Mouse (Mus musculus): ENCODE results near the gene Best1. TPM values are rescaled to one million over a fixed set of nuclear protein-coding genes. Genes with fewer than 3 reads are reported as not detected.
A peak's percentile ranks its signal among the peaks of the same experiment; 100 is the strongest.

The Best1 gene
- polyA plus RNA-seq, 1 experiment from 2014 or later, result 1.9 TPM

GRCm38 (mm10) chr19:10019214-10019760 lies 17.9 kb upstream of the Best1 start:
- H3K4me3 ChIP-seq (ENCODE audit: low read depth, low read length), result peak overlapping the region; percentile 55
- no peaks in the 10 kb centered on the region for H3K36me3 ChIP-seq (replicated peaks; ENCODE audit: control insufficient read depth, insufficient read depth, low read depth, low read length)
- 54% methylated on average over 4 of the region's 4 CpGs for WGBS
- H3K4me1 ChIP-seq (ENCODE audit: control insufficient read depth, insufficient read depth, low read length), result peaks cover 10% of the 10 kb centered on the region
- no peak for ATAC-seq (replicated peaks; ENCODE audit: insufficient number of reproducible peaks, low FRiP score, low TSS enrichment, low read depth)
- H3K9me3 ChIP-seq (replicated peaks; ENCODE audit: control insufficient read depth, low read length), result no peaks in the 10 kb centered on the region
- H3K27me3 ChIP-seq (ENCODE audit: control insufficient read depth, insufficient read depth, low read length), result no peaks in the 10 kb centered on the region
- peak overlapping the region; percentile 68 for H3K9ac ChIP-seq (replicated peaks; ENCODE audit: low read length)
- peak overlapping the region; percentile 84 for H3K4me2 ChIP-seq (ENCODE audit: low read depth, low read length)
- no peak overlapping the region for H3K27ac ChIP-seq (replicated peaks; ENCODE audit: low read depth, low read length)
- no peak for DNase-seq (ENCODE audit: low spot score)

DNA sequence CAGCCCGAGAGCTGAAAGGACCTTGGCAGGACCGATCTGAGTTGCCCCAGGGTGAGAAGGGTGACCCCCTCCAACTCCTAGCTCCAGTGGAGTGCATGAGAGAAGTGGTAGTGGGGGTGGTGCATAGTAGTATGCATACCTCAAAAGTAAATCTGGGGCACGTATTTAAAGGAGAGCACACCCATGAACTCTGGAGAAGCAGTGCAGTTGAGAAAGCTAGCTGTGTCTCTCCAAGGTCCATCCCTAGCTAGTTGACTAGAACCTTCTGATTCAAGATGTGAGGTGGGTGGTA lies 17.0 kb upstream of the Best1 start:
- ATAC-seq (replicated peaks; ENCODE audit: insufficient number of reproducible peaks, low FRiP score, low TSS enrichment, low read depth), result no peak
- Histone ChIP-seq H3K36me3 (replicated peaks; ENCODE audit: control insufficient read depth, insufficient read depth, low read depth, low read length) (no peaks in the 10 kb centered on the region), H3K27me3 (ENCODE audit: control insufficient read depth, insufficient read depth, low read length) (no peaks in the 10 kb centered on the region), H3K4me2 (ENCODE audit: low read depth, low read length) (peak overlapping the region; percentile 84), H3K4me1 (ENCODE audit: control insufficient read depth, insufficient read depth, low read length) (peaks cover 10% of the 10 kb centered on the region), H3K9ac (replicated peaks; ENCODE audit: low read length) (peak overlapping the region; percentile 68), H3K4me3 (ENCODE audit: low read depth, low read length) (peak overlapping the region; percentile 55), H3K9me3 (replicated peaks; ENCODE audit: control insufficient read depth, low read length) (no peaks in the 10 kb centered on the region), H3K27ac (replicated peaks; ENCODE audit: low read depth, low read length) (peak overlapping the region; percentile 52; the same call in 1 of the 2 replicates)
- DNase-seq (ENCODE audit: low spot score), result no peak
- WGBS, result 5% methylated on average over 3 of the region's 3 CpGs

DNA sequence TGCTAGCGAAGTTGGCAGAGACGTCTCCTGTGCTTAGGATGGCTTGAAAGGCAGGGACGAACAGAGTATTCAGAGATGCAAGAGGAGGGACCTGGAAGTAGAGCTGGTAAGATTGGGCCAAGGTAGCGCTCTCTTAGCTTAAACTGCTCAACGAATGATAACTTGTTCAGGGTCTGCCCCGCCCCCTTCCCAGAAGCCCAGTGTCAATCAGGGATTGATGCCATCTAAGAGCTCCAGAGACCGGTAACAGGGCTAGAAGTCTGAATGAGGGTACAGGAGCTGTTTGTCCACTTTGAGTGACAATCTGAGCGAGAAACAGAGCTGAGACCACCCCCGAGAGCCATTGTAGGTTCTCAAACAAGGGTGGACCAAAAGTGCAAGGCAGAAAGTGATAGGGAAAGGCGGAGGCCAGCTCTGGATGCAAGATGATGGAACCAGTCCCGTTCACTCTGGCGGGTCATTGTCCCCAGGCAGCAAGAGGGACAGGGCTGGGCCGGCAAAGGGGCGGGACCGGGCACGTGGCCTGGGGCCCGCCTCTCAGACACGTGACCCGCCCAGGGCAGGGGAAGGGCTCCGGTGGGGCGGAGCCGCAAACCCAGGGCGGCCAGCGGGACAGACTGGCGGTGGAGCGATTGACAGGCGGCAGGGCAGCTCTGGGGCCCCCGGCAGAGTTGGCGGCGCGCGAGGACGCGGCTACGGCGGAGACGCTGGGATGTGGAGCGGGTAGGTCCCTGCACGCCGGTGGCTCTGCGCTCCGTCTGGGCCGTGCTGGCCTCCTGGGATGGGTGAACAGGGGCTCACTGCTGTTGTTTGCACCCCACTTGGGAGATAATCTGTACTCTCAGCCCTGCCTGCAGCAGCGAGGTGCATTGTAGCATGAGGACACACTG lies 16.4 kb upstream of the Best1 start:
- ATAC-seq (replicated peaks; ENCODE audit: insufficient number of reproducible peaks, low FRiP score, low TSS enrichment, low read depth) (peak; percentile 86), DNase-seq (ENCODE audit: low spot score) (peak; percentile 91)
- no peaks in the 10 kb centered on the region for H3K36me3 ChIP-seq (replicated peaks; ENCODE audit: control insufficient read depth, insufficient read depth, low read depth, low read length)
- H3K4me1 ChIP-seq (ENCODE audit: control insufficient read depth, insufficient read depth, low read length), result peaks cover 10% of the 10 kb centered on the region
- peak overlapping the region; percentile 68 for H3K9ac ChIP-seq (replicated peaks; ENCODE audit: low read length)
- 4% methylated on average over 44 of the region's 44 CpGs for WGBS
- H3K27me3 ChIP-seq (ENCODE audit: control insufficient read depth, insufficient read depth, low read length), result no peaks in the 10 kb centered on the region
- peak overlapping the region; percentile 55 for H3K4me3 ChIP-seq (ENCODE audit: low read depth, low read length)
- H3K9me3 ChIP-seq (replicated peaks; ENCODE audit: control insufficient read depth, low read length), result no peaks in the 10 kb centered on the region
- peak overlapping the region; percentile 52 for H3K27ac ChIP-seq (replicated peaks; ENCODE audit: low read depth, low read length)
- peak overlapping the region; percentile 84 for H3K4me2 ChIP-seq (ENCODE audit: low read depth, low read length)

- Histone ChIP-seq H3K27ac (replicated peaks; ENCODE audit: low read depth, low read length) (peak overlapping the region; percentile 30; the same call in 1 of the 2 replicates), H3K9me3 (replicated peaks; ENCODE audit: control insufficient read depth, low read length) (no peaks in the 10 kb centered on the region), H3K9ac (replicated peaks; ENCODE audit: low read length) (no peak overlapping the region), H3K36me3 (replicated peaks; ENCODE audit: control insufficient read depth, insufficient read depth, low read depth, low read length) (no peaks in the 10 kb centered on the region), H3K27me3 (ENCODE audit: control insufficient read depth, insufficient read depth, low read length) (no peaks in the 10 kb centered on the region), H3K4me1 (ENCODE audit: control insufficient read depth, insufficient read depth, low read length) (peaks cover 10% of the 10 kb centered on the region), H3K4me2 (ENCODE audit: low read depth, low read length) (no peak overlapping the region), H3K4me3 (ENCODE audit: low read depth, low read length) (no peak overlapping the region)
- DNase-seq (ENCODE audit: low spot score) (no peak), ATAC-seq (replicated peaks; ENCODE audit: insufficient number of reproducible peaks, low FRiP score, low TSS enrichment, low read depth) (no peak)
- WGBS, result 89% methylated on average over 4 of the region's 4 CpGs
These were observed 14.7 kb upstream of the Best1 start for GRCm38 (mm10) chr19:10016151-10016550.

- H3K4me3 ChIP-seq (ENCODE audit: low read depth, low read length), result no peak overlapping the region
- 68% methylated on average over 4 of the region's 4 CpGs for WGBS
These were observed 14.0 kb upstream of the Best1 start for GRCm38 (mm10) chr19:10015442-10015841.

GRCm38 (mm10) chr19:10014824-10015223 lies 13.4 kb upstream of the Best1 start:
- ATAC-seq (replicated peaks; ENCODE audit: insufficient number of reproducible peaks, low FRiP score, low TSS enrichment, low read depth), result no peak
- H3K9ac ChIP-seq (replicated peaks; ENCODE audit: low read length), result no peak overlapping the region
- H3K4me1 ChIP-seq (ENCODE audit: control insufficient read depth, insufficient read depth, low read length), result peaks cover 10% of the 10 kb centered on the region
- H3K27me3 ChIP-seq (ENCODE audit: control insufficient read depth, insufficient read depth, low read length), result no peaks in the 10 kb centered on the region
- no peaks in the 10 kb centered on the region for H3K36me3 ChIP-seq (replicated peaks; ENCODE audit: control insufficient read depth, insufficient read depth, low read depth, low read length)
- no peak for DNase-seq (ENCODE audit: low spot score)
- WGBS, result 71% methylated on average over 13 of the region's 13 CpGs
- H3K4me3 ChIP-seq (ENCODE audit: low read depth, low read length), result no peak overlapping the region
- no peak overlapping the region for H3K4me2 ChIP-seq (ENCODE audit: low read depth, low read length)
- no peak overlapping the region; the same call in 1 of the 2 replicates for H3K27ac ChIP-seq (replicated peaks; ENCODE audit: low read depth, low read length)
- H3K9me3 ChIP-seq (replicated peaks; ENCODE audit: control insufficient read depth, low read length), result no peaks in the 10 kb centered on the region

More at GRCm38 (mm10) chr19:10015442-10015841, 14.0 kb upstream of the Best1 start:
- H3K27me3 ChIP-seq (ENCODE audit: control insufficient read depth, insufficient read depth, low read length), result no peaks in the 10 kb centered on the region
- H3K9ac ChIP-seq (replicated peaks; ENCODE audit: low read length), result no peak overlapping the region
- no peak overlapping the region for H3K4me2 ChIP-seq (ENCODE audit: low read depth, low read length)
- DNase-seq (ENCODE audit: low spot score), result no peak
- H3K36me3 ChIP-seq (replicated peaks; ENCODE audit: control insufficient read depth, insufficient read depth, low read depth, low read length), result no peaks in the 10 kb centered on the region
- no peak for ATAC-seq (replicated peaks; ENCODE audit: insufficient number of reproducible peaks, low FRiP score, low TSS enrichment, low read depth)
- peak overlapping the region; percentile 30; the same call in 1 of the 2 replicates for H3K27ac ChIP-seq (replicated peaks; ENCODE audit: low read depth, low read length)
- H3K4me1 ChIP-seq (ENCODE audit: control insufficient read depth, insufficient read depth, low read length), result peaks cover 10% of the 10 kb centered on the region
- H3K9me3 ChIP-seq (replicated peaks; ENCODE audit: control insufficient read depth, low read length), result no peaks in the 10 kb centered on the region

GRCm38 (mm10) chr19:10013913-10014312 lies 12.5 kb upstream of the Best1 start:
- Histone ChIP-seq H3K27me3 (ENCODE audit: control insufficient read depth, insufficient read depth, low read length) (no peaks in the 10 kb centered on the region), H3K9me3 (replicated peaks; ENCODE audit: control insufficient read depth, low read length) (no peaks in the 10 kb centered on the region), H3K4me2 (ENCODE audit: low read depth, low read length) (no peak overlapping the region), H3K4me3 (ENCODE audit: low read depth, low read length) (no peak overlapping the region), H3K27ac (replicated peaks; ENCODE audit: low read depth, low read length) (peak overlapping the region; percentile 81), H3K4me1 (ENCODE audit: control insufficient read depth, insufficient read depth, low read length) (peaks cover 5% of the 10 kb centered on the region), H3K36me3 (replicated peaks; ENCODE audit: control insufficient read depth, insufficient read depth, low read depth, low read length) (no peaks in the 10 kb centered on the region), H3K9ac (replicated peaks; ENCODE audit: low read length) (no peak overlapping the region)
- WGBS, result 27% methylated on average over 5 of the region's 5 CpGs
- ATAC-seq (replicated peaks; ENCODE audit: insufficient number of reproducible peaks, low FRiP score, low TSS enrichment, low read depth) (peak; percentile 37), DNase-seq (ENCODE audit: low spot score) (peak; percentile 95)

DNA sequence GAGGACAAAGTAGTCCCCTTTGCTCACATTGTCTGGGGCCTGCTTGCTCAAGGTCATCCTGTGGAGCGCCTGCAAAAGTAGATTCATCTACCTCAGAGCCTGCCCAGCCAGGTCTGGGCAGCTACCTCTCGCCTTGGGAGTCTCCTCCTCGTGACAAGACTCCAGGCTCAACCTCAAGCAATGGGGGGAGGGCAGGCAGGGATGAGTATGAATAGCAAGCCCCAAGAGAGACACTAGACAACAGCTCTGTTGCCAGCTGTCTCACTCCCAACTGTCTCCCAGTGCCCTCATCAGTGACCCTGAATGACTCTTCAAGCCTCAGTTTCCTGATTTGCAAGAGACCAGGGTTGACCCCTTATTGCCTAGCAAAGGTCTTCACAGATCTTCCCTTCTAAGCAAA lies 11.9 kb upstream of the Best1 start:
- Histone ChIP-seq H3K9ac (replicated peaks; ENCODE audit: low read length) (no peak overlapping the region), H3K4me2 (ENCODE audit: low read depth, low read length) (no peak overlapping the region), H3K27ac (replicated peaks; ENCODE audit: low read depth, low read length) (peak overlapping the region; percentile 81), H3K4me1 (ENCODE audit: control insufficient read depth, insufficient read depth, low read length) (peaks cover 5% of the 10 kb centered on the region), H3K9me3 (replicated peaks; ENCODE audit: control insufficient read depth, low read length) (no peaks in the 10 kb centered on the region), H3K36me3 (replicated peaks; ENCODE audit: control insufficient read depth, insufficient read depth, low read depth, low read length) (no peaks in the 10 kb centered on the region), H3K27me3 (ENCODE audit: control insufficient read depth, insufficient read depth, low read length) (no peaks in the 10 kb centered on the region), H3K4me3 (ENCODE audit: low read depth, low read length) (no peak overlapping the region)
- DNase-seq (ENCODE audit: low spot score) (no peak), ATAC-seq (replicated peaks; ENCODE audit: insufficient number of reproducible peaks, low FRiP score, low TSS enrichment, low read depth) (peak; percentile 0; the same call in 1 of the 2 replicates)
- WGBS, result 14% methylated on average over 3 of the region's 3 CpGs

Data from embryonic facial prominence, embryonic 11.5 days (tissue).